Mouse (Mus musculus) limb, embryonic 15.5 days (tissue): ENCODE results near the gene Prss36. TPM values are rescaled to one million over a fixed set of nuclear protein-coding genes. Genes with fewer than 3 reads are reported as not detected.

Source experiments
- ATAC-seq: fragments of 200-750 bp; cut with Nextera tagmentation; 2 replicates; pipeline ENCODE4 v1.8.0; 2017; ENCODE audit warnings: low read depth, moderate TSS enrichment; ENCODE audit not compliant: insufficient number of reproducible peaks, low FRiP score, low TSS enrichment
- H3K27ac ChIP-seq: fragments of 300-500 bp; sonication (generic); 2 replicates; pipeline ENCODE4 v1.5.1; 2015; ENCODE audit warnings: moderate library complexity, mild to moderate bottlenecking, inconsistent platforms
- H3K27me3 ChIP-seq: fragments of 300-500 bp; sonication (generic); 2 replicates; pipeline ENCODE4 v1.6.1; 2015; ENCODE audit warnings: inconsistent platforms
- H3K36me3 ChIP-seq: fragments of 300-500 bp; sonication (generic); 2 replicates; pipeline ENCODE4 v1.6.1; 2015; ENCODE audit warnings: inconsistent platforms
- H3K4me1 ChIP-seq: fragments of 300-500 bp; sonication (generic); 2 replicates; pipeline ENCODE4 v1.6.1; 2015; ENCODE audit warnings: inconsistent platforms
- H3K4me2 ChIP-seq: fragments of 300-500 bp; sonication (generic); 2 replicates; pipeline ENCODE4 v1.6.1; 2015; ENCODE audit warnings: mild to moderate bottlenecking, inconsistent platforms
- H3K4me3 ChIP-seq: fragments of 300-500 bp; sonication (generic); 2 replicates; pipeline ENCODE4 v1.5.1; 2015; ENCODE audit warnings: mild to moderate bottlenecking, inconsistent platforms
- H3K9ac ChIP-seq: fragments of 300-500 bp; sonication (generic); 2 replicates; pipeline ENCODE4 v1.6.1; 2015; ENCODE audit warnings: inconsistent platforms
- H3K9me3 ChIP-seq: fragments of 300-500 bp; sonication (generic); 2 replicates; pipeline ENCODE4 v1.6.1; 2016; ENCODE audit warnings: inconsistent platforms
- WGBS: fragments of 180-500 bp; shearing (Covaris S2); methylation state at CpG from one replicate; pipeline ENCODE4 v1.1.7; 2015; 5-methylcytosine and 5-hydroxymethylcytosine counted together
- polyA plus RNA-seq: library from polyadenylated mRNA; unstranded; fragments of >200 nt; fragmentation: Nextera tagmentation; extraction: Ambion mirVana; gene quantifications from 2 replicates; pipeline ENCODE4 v1.2.1, GENCODE M21; 2015

Gene Prss36
- polyA plus RNA-seq, 1 experiment from 2014 or later, result 11.6 TPM

DNA sequence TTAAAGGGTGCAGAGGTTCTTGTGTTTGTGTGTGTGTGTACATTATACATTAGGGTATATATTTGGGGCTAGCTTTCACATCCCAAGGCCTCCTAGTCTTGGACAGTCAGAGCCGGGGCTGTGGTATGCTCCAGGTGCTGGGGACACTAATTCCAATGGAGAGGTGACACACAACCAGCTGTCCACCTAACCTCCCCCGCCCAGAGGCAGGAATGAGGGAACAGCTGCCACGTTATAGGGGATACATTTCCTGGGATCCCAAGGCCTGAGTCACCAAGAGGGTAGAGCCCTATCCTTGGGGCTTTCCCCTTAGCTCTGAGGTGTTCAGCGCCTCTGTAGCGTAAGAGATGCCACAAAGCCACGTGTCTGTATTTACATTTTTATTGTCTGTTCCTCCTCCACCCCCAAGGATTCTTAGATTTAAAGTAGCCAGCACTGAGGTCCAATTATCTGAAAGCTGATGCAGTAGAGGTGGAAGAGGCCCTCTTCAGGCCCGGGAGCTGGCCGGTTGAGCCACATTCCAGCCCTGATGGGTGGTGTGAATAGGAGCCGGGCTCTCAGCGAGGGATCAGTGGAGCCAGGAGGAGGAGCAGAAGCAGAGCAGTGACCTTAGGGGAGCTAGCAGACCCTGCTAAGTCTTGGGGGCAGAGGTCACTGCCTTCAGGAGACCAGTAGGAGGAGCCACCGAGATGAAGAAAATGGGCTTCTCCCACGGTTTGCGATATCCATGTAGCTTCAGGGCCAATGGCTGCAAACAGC, 14.1 kb downstream of the Prss36 start:
- ATAC-seq, result no peak
- no peaks in the 10 kb centered on the region for H3K36me3 ChIP-seq
- no peak overlapping the region for H3K4me2 ChIP-seq
- H3K9me3 ChIP-seq, result no peaks in the 10 kb centered on the region
- H3K27ac ChIP-seq, result 0 out of 2 replicates have a peak overlapping the region, but pooled peaks have one; percentile 22
- H3K4me3 ChIP-seq, result no peak overlapping the region
- peaks cover 28% of the 10 kb centered on the region for H3K27me3 ChIP-seq
- WGBS, result 21% methylated on average over 13 of the region's 13 CpGs
- 0 out of 2 replicates have a peak overlapping the region, but pooled peaks have one; percentile 7 for H3K9ac ChIP-seq
- H3K4me1 ChIP-seq, result peaks cover 40% of the 10 kb centered on the region

DNA sequence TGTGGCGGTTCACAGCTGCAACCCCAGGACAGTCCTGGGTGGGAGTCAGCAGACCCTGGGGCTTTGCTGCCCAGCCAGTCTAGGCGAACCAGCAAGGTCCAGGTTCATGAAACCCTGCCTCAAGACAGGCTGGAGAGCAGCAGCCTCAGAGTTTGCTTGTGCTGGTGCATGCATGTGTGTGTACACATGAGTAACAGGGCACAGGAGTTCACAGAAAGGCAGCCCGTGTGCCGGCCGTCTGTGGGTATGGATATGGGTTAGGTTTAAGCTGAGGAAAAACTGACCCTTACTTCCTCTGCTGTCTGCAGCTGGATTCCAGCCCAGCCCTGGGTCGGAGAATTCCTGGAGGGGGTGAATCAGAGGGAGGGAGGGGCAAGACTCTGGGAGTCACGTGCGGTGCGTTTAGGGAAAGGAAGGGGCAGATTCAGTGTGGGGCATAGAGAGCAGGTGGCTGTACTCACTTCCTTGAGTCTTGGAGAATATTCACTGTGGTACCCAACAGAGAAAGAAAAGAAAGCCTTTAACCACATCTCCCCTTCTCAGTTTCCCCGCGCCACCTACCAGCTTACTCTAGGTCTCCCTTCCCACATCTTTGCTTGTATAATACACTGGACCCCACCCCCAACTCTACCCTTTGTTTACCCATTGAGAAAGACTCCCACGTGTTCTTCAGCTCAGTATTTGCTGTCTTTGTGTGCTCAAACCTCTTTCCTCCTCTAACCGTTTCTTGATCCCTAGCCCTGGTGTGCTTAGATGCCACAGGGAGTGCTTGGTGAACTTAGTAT, 15.0 kb downstream of the Prss36 start:
- peaks cover 28% of the 10 kb centered on the region for H3K27me3 ChIP-seq
- no peaks in the 10 kb centered on the region for H3K9me3 ChIP-seq
- WGBS, result 39% methylated on average over 13 of the region's 13 CpGs
- H3K9ac ChIP-seq, result no peak overlapping the region
- ATAC-seq, result no peak
- H3K36me3 ChIP-seq, result peaks cover 7% of the 10 kb centered on the region; the same call in 1 of the 2 replicates
- no peak overlapping the region for H3K27ac ChIP-seq
- H3K4me1 ChIP-seq, result peaks cover 39% of the 10 kb centered on the region
- H3K4me3 ChIP-seq, result no peak overlapping the region
- H3K4me2 ChIP-seq, result no peak overlapping the region

DNA sequence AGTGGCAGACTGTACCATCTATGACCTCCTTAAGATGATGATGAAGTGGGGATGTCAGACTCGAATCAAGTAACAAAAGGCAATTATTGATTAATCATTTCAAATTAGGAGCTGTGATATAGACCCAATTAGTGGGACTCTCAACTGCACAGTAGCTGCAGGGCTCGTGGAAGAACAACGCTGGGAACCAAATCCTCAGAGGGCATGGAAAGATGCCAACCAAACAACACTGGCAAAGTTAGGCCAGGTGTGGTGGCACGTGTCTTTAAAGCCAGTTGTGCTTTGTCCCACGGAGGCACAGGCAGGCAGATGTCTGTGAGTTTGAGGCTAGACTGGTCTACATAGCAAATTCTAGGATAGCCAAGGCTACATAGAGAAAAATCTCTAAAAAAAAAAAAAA, 15.9 kb downstream of the Prss36 start:
- WGBS, result 67% methylated on average over 5 of the region's 5 CpGs
- Histone ChIP-seq H3K4me1 (peaks cover 33% of the 10 kb centered on the region), H3K4me2 (no peak overlapping the region)

DNA sequence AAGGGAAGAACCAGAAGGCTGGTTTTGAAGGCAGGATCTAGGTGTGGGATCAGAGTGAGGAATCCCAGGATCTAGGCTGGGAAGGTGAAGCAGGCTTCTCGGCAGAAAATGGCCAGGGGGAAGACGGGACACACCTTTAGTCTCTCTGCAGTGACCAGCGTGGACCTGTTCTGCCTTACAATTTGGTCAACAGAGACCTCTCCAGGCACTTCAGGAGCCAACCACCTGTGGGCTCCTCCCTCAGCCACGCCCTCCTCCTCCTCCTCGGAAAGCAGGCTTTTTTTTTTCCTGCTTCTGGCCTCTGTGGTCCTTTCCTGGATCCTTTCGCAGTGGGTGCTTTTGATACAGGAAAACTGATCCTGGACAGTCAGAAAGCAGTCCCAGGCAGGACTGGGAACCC, 16.6 kb downstream of the Prss36 start, which contains the start of gene Prss8:
Gene Prss8, minus strand, starts transcription at position 182 of the 400 bp plus-strand sequence.
- 10% methylated on average over 6 of the region's 6 CpGs for WGBS
- Histone ChIP-seq H3K9me3 (no peaks in the 10 kb centered on the region), H3K9ac (peak within 1 kb of the TSS; percentile 37), H3K27ac (no peak within 1 kb of the TSS), H3K36me3 (peaks cover 24% of the 10 kb centered on the region), H3K4me1 (peaks cover 33% of the 10 kb centered on the region), H3K4me2 (peak within 1 kb of the TSS; percentile 29), H3K4me3 (peak within 1 kb of the TSS; percentile 27), H3K27me3 (peaks cover 28% of the 10 kb centered on the region)
- ATAC-seq, result no peak

More for the DNA sequence above, 15.9 kb downstream of the Prss36 start:
- no peak overlapping the region for H3K27ac ChIP-seq
- ATAC-seq, result no peak
- H3K27me3 ChIP-seq, result peaks cover 28% of the 10 kb centered on the region
- peaks cover 17% of the 10 kb centered on the region for H3K36me3 ChIP-seq
- no peaks in the 10 kb centered on the region for H3K9me3 ChIP-seq
- no peak overlapping the region for H3K4me3 ChIP-seq
- H3K9ac ChIP-seq, result no peak overlapping the region

DNA sequence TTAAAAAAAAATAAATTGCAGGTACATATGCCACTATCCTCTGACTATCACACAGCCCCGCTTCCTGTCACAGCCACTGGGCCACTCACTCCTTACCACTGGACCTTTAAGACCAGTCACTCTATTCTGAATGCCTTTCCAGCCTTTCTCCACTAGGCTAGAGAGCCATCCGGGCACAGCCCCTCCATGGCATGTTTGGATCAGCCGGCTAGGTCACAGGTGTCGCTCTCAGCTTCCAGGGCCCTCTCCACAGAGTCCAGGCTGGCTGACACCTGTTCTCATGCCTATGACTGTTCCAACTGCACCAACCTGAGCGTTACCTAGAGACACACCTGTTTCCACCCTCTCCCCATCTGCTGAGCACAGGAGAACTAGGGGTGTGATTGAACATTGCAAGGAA, 17.9 kb downstream of the Prss36 start:
- no peaks in the 10 kb centered on the region for H3K9me3 ChIP-seq
- no peak overlapping the region for H3K27ac ChIP-seq
- WGBS, result 44% methylated on average over 5 of the region's 5 CpGs
- peak overlapping the region; percentile 27; the same call in 1 of the 2 replicates for H3K9ac ChIP-seq
- H3K27me3 ChIP-seq, result peaks cover 28% of the 10 kb centered on the region
- peak overlapping the region; percentile 29; the same call in 1 of the 2 replicates for H3K4me2 ChIP-seq
- peaks cover 36% of the 10 kb centered on the region for H3K36me3 ChIP-seq
- no peak for ATAC-seq
- peak overlapping the region; percentile 27; the same call in 1 of the 2 replicates for H3K4me3 ChIP-seq
- peaks cover 24% of the 10 kb centered on the region for H3K4me1 ChIP-seq

DNA sequence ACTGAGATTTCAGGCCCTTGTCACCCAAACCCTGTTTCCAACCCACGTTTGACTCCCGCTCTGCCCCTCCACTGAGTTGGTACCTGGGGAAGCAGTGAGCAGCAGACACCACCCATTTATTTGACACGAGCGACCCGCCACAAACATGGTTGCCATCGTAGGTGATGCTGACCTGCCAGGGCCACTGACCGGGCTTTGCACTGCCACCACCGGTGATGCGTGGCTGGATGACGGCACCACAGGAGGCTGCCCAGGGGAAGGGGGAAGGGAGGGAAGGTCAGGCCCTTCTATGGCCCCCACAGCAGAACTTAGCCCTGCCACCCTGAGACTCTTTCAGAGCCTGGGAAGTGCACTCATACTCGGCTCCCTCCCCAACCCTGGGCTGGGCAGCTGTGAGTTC, 18.8 kb downstream of the Prss36 start:
- peaks cover 28% of the 10 kb centered on the region for H3K27me3 ChIP-seq

DNA sequence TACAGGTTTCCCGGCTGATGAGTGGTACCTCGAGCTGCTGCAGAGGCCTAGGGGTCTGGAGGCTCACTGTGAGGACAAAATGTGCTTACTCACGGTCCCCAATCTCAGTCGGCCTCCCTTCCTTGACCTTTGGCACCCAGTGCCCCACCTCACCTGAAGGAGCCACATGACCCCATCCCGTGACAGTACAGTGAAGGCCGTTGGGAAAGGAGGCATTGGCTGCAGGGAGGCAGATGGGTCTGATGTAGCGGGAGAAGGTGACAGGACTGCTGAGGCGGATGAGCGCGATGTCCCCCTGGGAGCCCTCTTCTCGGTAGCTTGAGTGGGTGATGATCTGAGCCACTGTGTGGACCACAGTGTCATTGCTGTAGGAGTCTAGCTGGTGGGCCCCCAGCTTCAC, 19.7 kb downstream of the Prss36 start:
- Histone ChIP-seq H3K4me2 (no peak overlapping the region), H3K36me3 (peaks cover 49% of the 10 kb centered on the region), H3K9ac (no peak overlapping the region)

More for the DNA sequence above, 18.8 kb downstream of the Prss36 start:
- H3K9ac ChIP-seq, result no peak overlapping the region
- H3K4me2 ChIP-seq, result no peak overlapping the region
- 85% methylated on average over 11 of the region's 11 CpGs for WGBS
- no peak overlapping the region for H3K27ac ChIP-seq
- no peaks in the 10 kb centered on the region for H3K9me3 ChIP-seq
- peaks cover 40% of the 10 kb centered on the region for H3K36me3 ChIP-seq
- no peak for ATAC-seq
- peaks cover 24% of the 10 kb centered on the region for H3K4me1 ChIP-seq
- H3K4me3 ChIP-seq, result no peak overlapping the region

DNA sequence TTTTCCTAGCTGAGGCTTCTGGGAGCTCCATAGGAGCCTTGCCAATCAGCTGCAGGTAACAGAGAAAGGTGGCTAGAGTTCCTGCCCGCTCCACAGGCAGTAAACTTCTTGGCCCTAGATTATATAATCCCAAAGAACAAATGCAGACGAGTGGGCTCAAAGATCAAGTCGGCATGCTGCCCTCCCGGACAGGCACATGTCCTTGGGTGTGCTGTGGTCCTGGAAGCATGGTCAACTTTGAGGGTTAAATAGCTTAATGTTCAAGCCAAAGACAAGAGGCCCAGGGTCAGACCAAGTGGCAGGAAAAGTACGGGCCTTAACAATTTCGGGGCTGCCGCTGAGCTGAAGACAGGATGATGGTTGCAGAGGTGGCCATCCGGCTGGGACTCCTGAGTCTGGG, 20.5 kb downstream of the Prss36 start:
- Histone ChIP-seq H3K4me1 (peaks cover 17% of the 10 kb centered on the region), H3K9ac (no peak overlapping the region), H3K9me3 (no peaks in the 10 kb centered on the region), H3K27ac (no peak overlapping the region), H3K36me3 (peaks cover 52% of the 10 kb centered on the region), H3K4me2 (no peak overlapping the region), H3K27me3 (peaks cover 28% of the 10 kb centered on the region), H3K4me3 (no peak overlapping the region)
- WGBS, result 88% methylated on average over 8 of the region's 8 CpGs
- ATAC-seq, result no peak

More for the DNA sequence above, 19.7 kb downstream of the Prss36 start:
- Histone ChIP-seq H3K27me3 (peaks cover 28% of the 10 kb centered on the region), H3K9me3 (no peaks in the 10 kb centered on the region), H3K4me1 (peaks cover 24% of the 10 kb centered on the region), H3K27ac (no peak overlapping the region), H3K4me3 (no peak overlapping the region)
- WGBS, result 86% methylated on average over 11 of the region's 11 CpGs
- ATAC-seq, result no peak

DNA sequence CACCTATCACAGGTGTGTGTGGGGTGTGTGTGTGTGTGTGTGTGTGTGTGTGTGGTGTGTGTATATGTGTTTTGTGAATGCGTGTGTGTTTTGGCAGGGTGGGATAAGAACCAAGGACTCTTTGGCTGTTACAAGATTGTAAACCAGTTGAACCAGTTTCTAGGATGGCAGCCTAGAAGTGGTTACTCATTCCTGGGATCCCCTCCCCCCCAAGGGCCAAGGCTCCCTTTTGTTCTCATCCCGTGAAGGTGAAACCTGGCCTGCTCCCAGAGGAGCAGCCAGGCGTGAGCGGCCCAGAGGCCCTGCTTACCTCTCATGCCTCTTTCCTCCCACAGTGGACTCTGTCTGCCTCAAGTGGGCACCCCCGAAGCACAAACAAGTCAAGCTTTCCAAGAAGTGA, 21.3 kb downstream of the Prss36 start:
- Histone ChIP-seq H3K27ac (no peak overlapping the region), H3K36me3 (peaks cover 56% of the 10 kb centered on the region), H3K9me3 (no peaks in the 10 kb centered on the region), H3K9ac (no peak overlapping the region), H3K4me2 (no peak overlapping the region), H3K27me3 (peaks cover 27% of the 10 kb centered on the region), H3K4me1 (peaks cover 16% of the 10 kb centered on the region), H3K4me3 (no peak overlapping the region)
- 69% methylated on average over 5 of the region's 5 CpGs for WGBS
- no peak for ATAC-seq

DNA sequence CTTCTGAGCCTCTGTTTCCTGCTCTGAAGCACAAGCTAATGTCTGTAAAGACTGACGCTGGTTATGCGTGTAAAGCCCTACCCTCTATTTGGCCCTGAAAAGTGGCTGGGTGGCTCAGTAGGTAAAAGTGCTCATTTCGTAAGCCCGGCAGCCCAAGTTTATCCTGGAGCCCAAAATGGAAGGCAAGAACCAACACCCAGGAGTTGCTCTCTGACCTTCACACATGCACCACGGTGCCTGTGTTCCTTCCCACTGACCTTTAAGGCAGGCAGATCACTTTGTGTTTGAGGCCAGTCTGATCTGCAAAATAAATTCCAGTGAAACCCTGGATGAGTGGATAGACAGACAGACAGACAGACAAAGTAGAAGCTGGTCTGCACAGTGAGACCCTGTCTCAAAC, 22.8 kb downstream of the Prss36 start:
- no peak overlapping the region for H3K27ac ChIP-seq
- H3K4me1 ChIP-seq, result peaks cover 2% of the 10 kb centered on the region; the same call in 1 of the 2 replicates
- whole genome bisulfite sequencing, result 88% methylated on average over 5 of the region's 5 CpGs
- H3K4me3 ChIP-seq, result no peak overlapping the region
- no peak overlapping the region for H3K4me2 ChIP-seq
- ATAC-seq, result no peak
- no peaks in the 10 kb centered on the region for H3K9me3 ChIP-seq
- H3K9ac ChIP-seq, result no peak overlapping the region
- peaks cover 12% of the 10 kb centered on the region; the same call in 1 of the 2 replicates for H3K27me3 ChIP-seq
- peaks cover 63% of the 10 kb centered on the region for H3K36me3 ChIP-seq

DNA sequence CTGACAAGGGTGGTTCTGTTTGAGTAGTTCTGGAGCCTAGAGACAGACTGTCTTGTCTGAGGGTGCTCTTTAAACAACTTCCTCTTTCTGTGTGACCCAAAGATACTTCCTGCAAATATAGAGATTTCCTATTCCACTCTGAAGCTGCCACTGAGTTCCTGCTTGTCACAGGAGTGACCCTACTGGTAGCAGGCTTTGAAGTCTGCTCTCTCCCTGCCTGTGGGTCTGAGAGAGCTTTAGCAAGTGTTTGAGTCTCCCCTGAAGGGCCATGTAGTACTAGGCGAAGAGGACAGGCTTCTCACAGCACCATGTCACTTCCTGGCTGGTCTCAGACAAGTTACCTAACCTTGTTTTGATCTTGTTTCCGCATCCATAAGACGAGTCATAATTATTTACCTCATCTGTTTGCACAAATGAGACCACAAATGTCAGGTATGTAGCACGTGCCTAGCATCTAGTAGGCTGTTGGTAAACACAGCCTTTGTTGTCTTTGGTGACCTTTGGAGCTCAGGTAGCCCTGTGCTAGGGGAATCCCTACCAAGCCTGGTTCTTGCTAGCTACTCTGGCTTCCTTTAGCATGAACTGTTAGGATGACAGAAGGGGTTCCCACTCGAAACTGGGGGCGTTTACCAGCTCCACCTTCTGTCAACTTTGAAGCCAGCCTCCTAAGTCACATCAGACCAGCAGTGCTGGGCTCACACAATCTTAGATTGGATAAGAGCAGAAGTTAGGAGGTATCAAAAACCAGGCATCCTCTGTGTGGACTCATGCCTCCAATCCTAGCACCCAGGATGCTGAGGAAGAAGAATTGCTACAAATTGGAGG, 23.9 kb downstream of the Prss36 start:
- no peak overlapping the region for H3K27ac ChIP-seq
- 71% methylated on average over 6 of the region's 6 CpGs for WGBS
- H3K9ac ChIP-seq, result no peak overlapping the region
- no peaks in the 10 kb centered on the region for H3K4me1 ChIP-seq
- no peak overlapping the region for H3K4me2 ChIP-seq
- H3K9me3 ChIP-seq, result no peaks in the 10 kb centered on the region
- ATAC-seq, result no peak
- peaks cover 68% of the 10 kb centered on the region for H3K36me3 ChIP-seq
- H3K27me3 ChIP-seq, result peaks cover 2% of the 10 kb centered on the region; the same call in 1 of the 2 replicates
- H3K4me3 ChIP-seq, result no peak overlapping the region
